ENCODE assay signal across 8 mouse cellular contexts in the genomic region with DNA sequence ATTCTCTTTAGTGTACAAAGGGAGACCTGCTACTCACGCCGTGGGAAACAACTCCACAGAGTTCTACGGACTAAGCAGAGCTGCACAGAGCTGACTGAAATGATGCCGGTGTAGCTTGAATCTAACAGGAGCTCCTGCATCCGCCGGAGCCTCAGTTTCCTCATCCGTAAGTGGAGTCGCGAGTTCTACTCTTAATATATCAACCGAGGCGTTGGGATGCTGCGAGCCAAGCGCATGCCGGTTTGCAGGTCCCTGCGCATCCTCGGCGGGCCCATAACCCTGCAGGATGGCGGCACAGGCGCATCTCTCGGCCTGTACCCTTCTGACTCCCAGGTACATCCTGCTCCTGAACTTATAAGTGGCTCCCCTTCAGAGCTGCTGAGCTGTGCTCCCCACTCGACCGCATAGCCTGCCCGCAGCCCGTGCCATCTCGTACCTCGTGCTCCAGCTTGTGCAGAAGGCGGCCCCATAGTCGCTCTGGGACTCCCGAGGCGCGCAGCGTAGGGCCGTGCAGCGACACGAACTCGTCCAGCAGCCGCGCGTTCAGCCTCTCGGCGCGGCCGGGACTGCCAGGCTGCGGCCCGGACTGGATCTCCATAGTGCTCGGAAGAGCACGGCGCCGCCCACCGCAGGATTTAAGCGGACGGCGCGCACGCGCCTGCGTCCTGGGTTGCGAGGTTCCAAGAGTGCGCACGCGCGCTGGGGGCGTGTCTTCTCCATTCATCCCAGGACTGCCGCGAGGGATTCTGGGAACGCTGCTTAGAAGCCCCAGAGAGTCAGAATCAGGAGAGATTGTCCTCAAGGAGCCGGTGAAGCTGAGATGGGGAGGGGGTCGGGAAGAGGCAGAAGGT. TPM values are rescaled to one million over a fixed set of nuclear protein-coding genes. Genes with fewer than 3 reads are reported as not detected.
DNase-seq lines count a peak whose midpoint lies in the region; ATAC-seq lines count a peak whose summit lies in the region.

A gene (minus strand): TSS at position 645 of the 851 bp plus-strand sequence.

- WGBS in hindbrain, embryonic 12.5 days, result under 1% methylated on average over 68 of the region's 68 CpGs

- 0 out of 2 replicates have a peak, but pooled peaks cover 10% of the 10 kb centered on the region for H3K36me3 ChIP-seq in hindbrain, embryonic 12.5 days

- H3K4me2 ChIP-seq in hindbrain, embryonic 12.5 days (replicated peaks), result peak within 1 kb of the TSS; percentile 82

- H3K9ac ChIP-seq in hindbrain, embryonic 12.5 days, result peak within 1 kb of the TSS; percentile 87

- peak; percentile 93 for ATAC-seq in hindbrain, embryonic 12.5 days (ENCODE audit: low FRiP score)

- peak within 1 kb of the TSS; percentile 89 for H3K4me3 ChIP-seq in hindbrain, embryonic 12.5 days

- no peaks in the 10 kb centered on the region for H3K9me3 ChIP-seq in hindbrain, embryonic 12.5 days (replicated peaks)

- peak within 1 kb of the TSS; percentile 81 for H3K27ac ChIP-seq in hindbrain, embryonic 12.5 days

- no peaks in the 10 kb centered on the region for H3K27me3 ChIP-seq in hindbrain, embryonic 12.5 days

- peak; percentile 99 for DNase-seq in NIH3T3 (ENCODE audit: low read depth)
- peak; percentile 97 to 99 for DNase-seq in cerebellum, postnatal 10 days
- peak; percentile 87 to 95 for DNase-seq in frontal cortex, postnatal 10 days (ENCODE audit: low spot score in 2 of 2)
- peak; percentile 90 to 97 for DNase-seq in layer of hippocampus, postnatal 14 days (ENCODE audit: low spot score in 2 of 2)
- DNase-seq in lung, postnatal 14 days, result peak; percentile 95
- peak; percentile 99 for DNase-seq in retina, embryonic 14.5 days (ENCODE audit: low spot score)
- DNase-seq in thymus, postnatal 4 days, result peak; percentile 95

- peaks cover 17% of the 10 kb centered on the region for H3K4me1 ChIP-seq in hindbrain, embryonic 12.5 days

RNA-seq across cellular contexts. Expression of the gene that starts here (rescaled TPM):
- polyA plus RNA-seq in hindbrain, embryonic 12.5 days (2016; fragmentation: Nextera tagmentation; extraction: Ambion mirVana), result 44.3 and 45.1 TPM in 2 replicates
- total RNA-seq in layer of hippocampus, postnatal 14 days (2021), result 10 to 100 TPM; 15.1 TPM

Comparison
In these comparisons a context has a peak if more than half of its experiments do, and no peak if none do; other contexts are left out.
1. Peak in every context shown above with its lines: DNase-seq, ATAC-seq, H3K4me3 ChIP-seq and H3K27ac ChIP-seq.